Mouse (Mus musculus): ENCODE measurements around the gene Ablim1.

DNA sequence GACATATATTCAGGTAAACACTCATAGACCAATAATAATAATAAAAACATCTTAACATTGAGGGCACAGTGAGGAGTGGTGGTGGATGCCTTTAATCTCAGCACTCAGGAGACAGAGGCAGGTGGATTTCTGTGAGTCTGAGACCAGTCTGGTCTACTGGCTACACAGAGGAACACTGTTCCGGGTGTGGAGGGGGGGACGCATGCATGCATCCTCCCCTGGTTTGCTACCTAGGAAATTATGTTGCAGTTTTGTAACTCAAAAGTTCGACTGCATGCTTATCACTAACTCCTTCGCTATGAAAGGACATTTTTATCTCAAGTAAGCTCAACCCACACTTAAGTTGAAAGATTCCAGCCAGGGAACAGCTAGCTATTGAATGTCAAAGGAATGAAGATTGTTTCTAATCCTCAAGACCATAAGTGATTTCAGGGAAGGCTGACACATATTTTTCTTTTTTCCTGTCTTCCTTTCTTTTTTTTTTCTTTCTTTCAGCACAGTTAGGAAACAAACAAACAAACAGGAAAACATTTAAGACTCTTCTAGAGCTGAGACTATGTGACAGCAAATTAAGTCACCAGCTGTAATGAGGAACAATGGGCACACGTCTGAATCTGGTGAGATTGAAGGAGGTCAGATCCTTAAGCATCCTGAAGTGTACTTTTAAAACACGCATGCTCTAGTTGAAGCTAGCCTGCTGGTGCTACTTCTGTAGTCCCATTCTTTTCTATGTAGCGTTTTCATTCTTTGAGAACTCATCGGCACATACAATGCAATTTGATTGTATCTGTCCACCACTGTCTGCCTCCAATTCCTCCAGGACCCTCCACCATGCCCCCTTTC lies 26.4 kb upstream of the Ablim1 start:
- TF ChIP-seq CTCF (IDR thresholded peaks at IDR 0.05; ENCODE audit: low read depth): no peak
- no peak for TF ChIP-seq EP300 (optimal IDR thresholded peaks at IDR 0.05)

All from stomach, postnatal 0 days (tissue).